Mouse (Mus musculus): ENCODE results near the gene Clba1. TPM values are rescaled to one million over a fixed set of nuclear protein-coding genes. Genes with fewer than 3 reads are reported as not detected.

Gene Clba1
- total RNA-seq, 1 experiment from 2014 or later, result 0.18 TPM

Other genes with a start within 250 kb of the Clba1 start
- gene Inf2, start 220.2 kb upstream of the Clba1 start, total RNA-seq (2017), result 4.8 and 7.0 TPM in 2 replicates
- 33.6 and 35.4 TPM in 2 replicates for gene Adssl1, start 188.9 kb upstream of the Clba1 start, total RNA-seq (2017)
- 198 and 209 TPM in 2 replicates for gene Siva1, start 164.3 kb upstream of the Clba1 start, total RNA-seq (2017)
- 79.1 and 95.3 TPM in 2 replicates for gene Akt1, start 134.1 kb upstream of the Clba1 start, total RNA-seq (2017)
- gene Zbtb42, start 130.1 kb upstream of the Clba1 start, total RNA-seq (2017), result 0.27 and 0.87 TPM in 2 replicates
- gene Cep170b, start 88.5 kb upstream of the Clba1 start, total RNA-seq (2017), result 0.97 and 2.4 TPM in 2 replicates
- gene Pld4, start 48.3 kb upstream of the Clba1 start, total RNA-seq (2017), result 4.6 and 8.0 TPM in 2 replicates
- gene Ahnak2, start 6.3 kb upstream of the Clba1 start, total RNA-seq (2017), result not detected in 2 replicates
- 59.4 and 64.7 TPM in 2 replicates for gene Cdca4, start 20.5 kb downstream of the Clba1 start, total RNA-seq (2017)
- gene Gpr132, start 59.3 kb downstream of the Clba1 start, total RNA-seq (2017), result 5.4 and 9.3 TPM in 2 replicates
- 1.5 and 6.3 TPM in 2 replicates for gene Jag2, start 120.8 kb downstream of the Clba1 start, total RNA-seq (2017)
- gene Nudt14, start 133.2 kb downstream of the Clba1 start, total RNA-seq (2017), result 17.4 and 27.8 TPM in 2 replicates
- gene Btbd6, start 167.5 kb downstream of the Clba1 start, total RNA-seq (2017), result 3.2 and 7.4 TPM in 2 replicates
- 52.4 and 55.2 TPM in 2 replicates for gene Brf1, start 191.8 kb downstream of the Clba1 start, total RNA-seq (2017)
- gene Pacs2, start 205.6 kb downstream of the Clba1 start, total RNA-seq (2017), result 15.5 and 15.9 TPM in 2 replicates